Mouse (Mus musculus) liver, adult (tissue): Measurements from ENCODE around the gene Nav2.

Experiments used
- GATA4 ChIP-seq: IDR thresholded peaks from 2 replicates; pipeline ENCODE4 v1.6.1; 2014; ENCODE audit warnings: mild to moderate bottlenecking, low read length; ENCODE audit not compliant: insufficient replicate concordance

Nav2 gene

DNA sequence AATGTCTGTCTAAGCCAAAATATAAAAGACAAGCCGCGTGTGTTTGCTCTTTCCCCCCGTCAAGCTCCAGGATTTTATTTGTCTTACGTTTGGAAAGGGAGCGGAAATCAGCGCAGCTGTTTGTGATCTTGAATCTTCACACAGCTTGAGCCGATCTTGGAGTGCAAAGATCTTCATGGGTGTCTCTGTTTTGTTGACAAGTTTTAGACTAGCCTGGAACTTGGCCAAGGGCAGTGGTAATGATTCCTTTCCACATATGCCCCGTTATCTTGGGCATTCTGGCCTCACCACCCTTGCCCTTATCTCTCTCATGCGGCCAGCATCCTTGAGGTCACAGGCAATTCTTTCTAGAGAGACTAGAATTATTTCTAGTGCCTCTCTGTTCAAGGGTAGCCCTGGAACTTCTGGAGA, 326.8 kb downstream of the Nav2 start:
- TF ChIP-seq GATA4, result no peak

DNA sequence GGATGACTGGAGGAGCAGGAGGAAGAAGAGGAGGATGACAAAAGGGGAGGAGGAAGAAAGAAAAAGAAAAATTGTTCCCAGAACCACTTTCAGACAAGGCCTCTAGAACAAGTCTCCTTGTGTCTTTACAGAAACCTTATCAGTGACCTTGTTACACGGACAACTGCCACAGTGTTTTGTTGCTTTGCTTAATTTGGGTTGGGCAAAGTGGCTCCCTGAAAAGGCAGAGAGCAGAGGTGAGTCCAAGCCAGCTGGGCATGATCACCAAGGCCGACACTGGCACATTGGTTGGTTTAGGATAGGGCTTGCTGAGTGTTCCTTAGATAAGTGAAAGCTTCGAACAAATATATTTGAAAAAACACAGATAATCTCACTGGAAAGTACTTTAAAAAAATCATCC, 327.3 kb downstream of the Nav2 start:
- no peak for TF ChIP-seq GATA4

DNA sequence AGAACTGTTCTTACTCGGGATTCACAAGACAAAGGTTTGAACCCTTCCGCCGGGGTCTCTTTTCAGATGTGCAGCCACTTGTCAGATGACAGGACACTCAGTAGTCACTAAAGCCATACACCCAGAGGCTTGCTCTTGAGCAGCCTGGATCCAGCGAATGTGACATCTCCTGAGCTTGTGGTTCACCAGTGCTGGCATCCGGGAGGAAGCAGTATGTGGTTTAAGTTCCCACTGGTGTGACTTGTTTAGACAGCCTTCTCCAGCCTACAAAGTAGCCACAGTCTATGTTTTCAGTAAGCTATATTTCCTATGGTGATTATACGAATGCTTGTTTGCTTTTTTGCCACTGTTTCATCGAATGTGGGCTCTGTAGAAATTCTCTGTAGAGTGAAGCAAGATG, 331.9 kb downstream of the Nav2 start:
- no peak for TF ChIP-seq GATA4

DNA sequence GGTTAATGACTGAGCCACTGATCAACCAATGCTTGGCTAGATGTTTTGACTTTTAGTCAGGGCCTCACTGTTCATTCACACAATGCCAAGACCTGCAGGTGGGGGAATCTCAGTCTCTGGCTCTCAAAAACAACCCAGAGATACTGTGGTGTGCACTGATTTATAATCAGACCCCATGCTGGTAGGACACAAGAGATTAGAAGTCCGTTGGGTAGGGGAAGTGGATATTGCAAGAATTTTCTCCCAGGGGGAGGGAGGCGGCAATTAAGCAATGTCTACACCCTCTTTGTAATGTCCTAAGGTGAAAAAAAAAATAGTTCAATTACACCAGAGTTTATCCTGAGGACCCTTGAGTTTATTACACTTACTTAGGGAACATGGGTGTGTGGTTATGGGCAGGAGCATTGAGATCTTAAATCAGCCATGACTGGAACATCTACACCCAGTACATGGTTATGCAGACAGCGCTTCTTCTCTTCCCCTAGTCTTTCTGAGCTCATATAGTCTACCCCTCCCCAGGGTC, 332.8 kb downstream of the Nav2 start:
- TF ChIP-seq GATA4, result no peak

DNA sequence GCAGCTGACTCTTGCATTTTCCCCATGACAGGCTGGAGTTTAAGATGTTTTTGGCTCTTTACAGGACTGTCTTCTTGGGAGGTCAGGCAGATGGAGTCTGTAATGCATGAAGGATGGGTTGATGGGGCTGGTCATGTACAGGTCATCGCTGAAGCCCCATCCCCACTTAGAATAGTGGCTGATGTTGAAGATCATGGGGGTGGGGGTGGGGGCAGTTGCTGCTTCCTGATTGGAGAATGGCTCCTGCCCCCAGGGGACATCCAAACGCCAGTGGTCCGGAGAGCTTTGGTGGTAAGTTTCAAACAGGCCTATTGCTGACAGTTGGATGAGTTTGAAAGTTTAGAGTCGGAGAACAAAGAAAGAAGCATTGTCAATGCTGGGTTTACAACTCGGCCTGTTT, 333.7 kb downstream of the Nav2 start:
- no peak for TF ChIP-seq GATA4

DNA sequence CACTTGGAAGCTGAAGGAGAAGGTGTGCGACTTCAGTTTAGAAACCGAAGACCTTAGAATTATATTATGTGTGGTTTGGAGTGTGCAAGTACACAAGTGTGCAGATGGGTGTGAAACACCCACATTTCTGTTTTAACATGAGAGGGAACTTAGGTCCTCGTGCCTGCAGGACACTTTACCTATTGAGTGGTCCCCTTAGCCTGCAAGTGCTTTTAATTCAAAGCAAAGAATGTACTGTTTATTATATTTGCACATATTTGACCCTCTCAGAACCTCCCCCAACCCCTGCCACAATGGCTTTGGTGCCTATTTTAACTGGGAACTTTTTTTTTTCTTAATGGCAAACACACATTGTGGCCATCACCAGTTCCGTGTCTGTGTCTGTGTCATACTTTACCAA, 334.6 kb downstream of the Nav2 start:
- TF ChIP-seq GATA4, result no peak

DNA sequence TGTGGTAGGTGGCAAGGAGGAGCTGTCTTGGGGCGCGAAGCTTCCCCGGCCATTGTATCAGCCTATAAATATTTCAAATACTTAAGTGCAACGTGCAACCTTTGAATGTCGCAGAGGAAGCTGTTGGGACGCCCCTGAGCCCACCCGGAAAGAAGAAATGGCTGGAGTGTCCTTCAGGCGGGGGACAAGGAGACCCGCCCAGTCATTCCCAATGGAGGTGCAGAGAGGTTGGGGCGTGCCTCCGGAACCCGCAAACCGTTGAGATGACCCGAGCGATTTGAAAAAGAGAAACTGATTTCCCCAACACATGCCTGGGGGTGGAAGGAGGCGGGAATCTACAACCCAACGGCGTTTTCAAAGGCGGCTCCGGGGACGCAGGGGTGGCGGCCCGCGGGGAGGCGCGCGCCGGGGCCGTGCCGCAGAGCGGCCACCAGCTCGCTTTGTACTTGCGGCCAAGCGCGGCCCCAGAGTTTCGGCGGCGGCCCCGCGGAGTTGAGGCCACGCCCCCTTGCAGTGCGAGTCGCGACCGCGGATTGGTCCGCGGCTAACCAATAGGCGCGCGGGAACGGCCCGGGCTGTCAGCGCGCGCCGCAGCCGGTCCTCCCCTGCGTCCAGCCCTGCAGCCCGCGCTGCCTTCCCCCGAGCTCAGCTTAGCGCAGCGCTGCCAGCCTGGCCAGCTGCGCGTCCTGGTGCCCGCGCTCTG, 337.2 kb downstream of the Nav2 start:
- TF ChIP-seq GATA4, result no peak

DNA sequence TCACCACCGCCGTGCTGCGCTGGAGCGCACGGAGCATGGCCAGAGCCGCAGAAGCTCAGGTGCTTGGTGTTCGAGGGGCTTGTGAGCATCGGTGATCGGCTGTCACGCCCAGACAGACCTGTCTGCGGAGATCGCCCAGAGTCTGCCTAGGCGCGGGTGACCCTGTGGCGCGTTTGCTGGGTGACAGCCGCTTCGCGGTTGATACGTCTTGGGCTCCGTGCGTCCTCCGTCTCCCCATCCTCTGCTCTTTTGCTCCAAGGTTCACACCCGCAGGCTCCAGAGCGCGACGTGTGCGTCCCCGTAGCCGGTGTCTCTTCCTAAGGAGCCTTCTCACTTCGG, 337.7 kb downstream of the Nav2 start:
- no peak for TF ChIP-seq GATA4

DNA sequence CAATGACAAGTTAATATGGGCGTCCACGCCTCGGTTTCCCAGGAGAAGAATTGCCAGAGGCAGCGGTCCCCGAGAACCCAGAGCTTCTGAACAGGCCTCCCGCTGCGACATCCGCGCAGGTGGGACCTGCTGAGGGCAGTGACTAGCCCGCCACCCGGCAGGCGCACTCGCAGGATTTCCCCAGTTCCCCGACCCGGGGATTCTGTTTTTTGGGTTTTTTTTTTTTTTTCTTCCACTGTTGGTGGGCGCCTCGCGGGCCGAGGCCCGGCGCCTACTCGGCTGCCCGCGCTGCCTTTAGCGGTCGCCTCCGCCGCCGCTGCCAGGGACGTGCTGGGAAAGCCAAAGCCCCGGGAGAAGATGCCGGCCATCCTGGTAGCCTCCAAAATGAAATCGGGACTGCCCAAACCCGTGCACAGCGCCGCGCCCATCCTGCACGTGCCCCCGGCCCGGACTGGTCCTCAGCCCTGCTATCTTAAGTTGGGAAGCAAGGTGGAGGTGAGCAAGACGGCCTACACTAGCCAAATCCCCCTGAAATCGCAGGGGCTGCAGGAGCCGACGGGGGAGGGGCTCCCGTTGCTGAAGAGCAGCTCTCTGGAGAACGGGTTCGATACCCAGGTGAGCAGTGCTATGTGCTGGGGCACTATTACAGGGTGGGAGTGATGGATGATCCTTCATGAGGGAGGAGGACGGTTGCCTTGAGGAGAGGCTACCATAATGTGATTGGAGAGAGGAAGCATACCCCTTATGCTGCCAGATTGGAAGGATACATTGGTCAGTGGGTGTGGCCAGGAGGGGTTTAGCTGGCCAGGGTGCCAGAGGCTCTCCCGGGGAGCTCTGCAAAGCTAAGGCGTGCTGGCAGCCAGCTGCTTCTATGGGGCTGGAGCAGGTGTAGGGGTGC, 338.3 kb downstream of the Nav2 start:
- TF ChIP-seq GATA4, result no peak

DNA sequence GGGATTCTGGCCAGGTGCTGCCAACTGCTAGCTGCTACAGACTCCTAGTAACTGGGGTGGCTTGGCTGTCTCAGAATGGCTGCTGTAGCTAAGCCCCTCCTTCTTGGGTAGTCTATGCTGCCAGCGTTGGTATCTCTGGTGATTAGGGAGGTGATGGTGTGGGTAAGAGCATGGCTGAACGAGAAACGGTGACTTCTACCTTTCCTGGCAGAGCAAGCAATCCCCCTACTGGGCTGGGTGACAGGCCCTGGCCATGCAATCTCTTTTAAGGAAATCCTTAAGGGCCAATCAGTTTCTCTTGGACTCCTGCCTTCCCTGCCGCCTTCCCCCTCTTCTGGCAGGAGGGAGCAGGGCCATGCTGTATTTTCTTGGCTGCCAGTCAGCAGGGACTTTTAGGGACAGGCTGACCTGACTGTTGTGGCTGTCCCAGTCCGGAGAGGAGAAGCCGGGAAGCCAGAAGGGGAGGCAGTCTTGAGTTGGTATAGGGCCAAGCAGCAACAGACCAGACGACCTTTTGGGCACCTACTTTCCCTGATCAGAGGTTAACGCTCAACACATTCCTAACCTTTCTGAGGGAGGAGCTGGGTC, 339.3 kb downstream of the Nav2 start:
- no peak for TF ChIP-seq GATA4

DNA sequence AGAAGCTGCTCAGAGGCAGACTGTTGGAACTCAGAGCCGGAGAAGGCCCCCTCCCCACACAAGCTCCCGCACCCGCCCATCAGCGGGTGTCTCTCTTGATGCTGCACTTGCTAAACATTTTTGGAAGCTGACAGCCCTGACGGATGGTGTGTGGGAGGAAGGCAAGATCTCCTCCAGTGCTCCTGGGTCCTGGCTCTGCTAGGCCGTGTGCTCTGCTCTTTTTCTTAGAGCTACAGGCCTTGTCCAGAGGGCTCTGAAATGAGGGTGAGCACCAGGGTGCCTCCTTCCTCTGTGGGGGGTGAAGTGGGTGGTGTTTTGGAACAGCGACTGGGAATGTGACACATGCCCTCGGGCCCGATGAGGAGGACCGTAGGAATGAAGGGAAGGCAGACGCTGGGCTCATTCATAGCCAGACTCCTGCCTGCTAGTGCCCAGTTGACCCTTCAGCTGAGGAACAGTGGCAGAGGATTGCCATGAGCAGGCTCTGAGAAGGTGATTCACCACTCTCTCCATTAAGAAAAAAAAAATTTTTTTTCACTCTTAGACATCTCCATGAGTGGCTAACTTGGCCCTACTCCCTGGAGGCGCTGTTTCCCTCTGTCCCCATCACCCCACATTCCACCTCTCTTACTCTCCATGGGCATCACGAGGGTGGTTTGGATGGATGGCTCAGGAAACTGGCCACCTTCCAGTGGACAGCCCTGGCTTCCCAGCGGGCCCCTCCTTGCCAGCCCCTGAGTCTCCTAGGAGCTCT, 340.0 kb downstream of the Nav2 start:
- TF ChIP-seq GATA4, result no peak

DNA sequence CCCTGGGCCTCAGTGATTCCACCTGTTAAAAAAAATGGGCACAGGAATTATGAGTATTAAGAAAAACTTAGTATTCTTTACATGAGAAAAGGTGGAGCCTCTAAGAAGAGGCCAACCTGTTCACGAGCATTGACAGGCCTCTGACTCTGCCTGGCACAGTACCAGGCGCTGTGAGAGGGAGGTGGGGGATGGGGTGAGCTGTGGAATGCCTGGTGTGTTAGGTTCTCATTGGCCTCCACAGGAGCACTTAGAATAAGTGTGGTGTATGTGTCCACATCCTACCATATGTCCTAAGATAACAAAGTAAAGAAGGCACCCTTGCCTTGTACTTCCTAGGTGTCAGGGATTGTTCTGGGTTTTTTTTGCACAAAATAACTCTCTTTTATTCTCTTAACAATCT, 340.9 kb downstream of the Nav2 start:
- TF ChIP-seq GATA4, result no peak

DNA sequence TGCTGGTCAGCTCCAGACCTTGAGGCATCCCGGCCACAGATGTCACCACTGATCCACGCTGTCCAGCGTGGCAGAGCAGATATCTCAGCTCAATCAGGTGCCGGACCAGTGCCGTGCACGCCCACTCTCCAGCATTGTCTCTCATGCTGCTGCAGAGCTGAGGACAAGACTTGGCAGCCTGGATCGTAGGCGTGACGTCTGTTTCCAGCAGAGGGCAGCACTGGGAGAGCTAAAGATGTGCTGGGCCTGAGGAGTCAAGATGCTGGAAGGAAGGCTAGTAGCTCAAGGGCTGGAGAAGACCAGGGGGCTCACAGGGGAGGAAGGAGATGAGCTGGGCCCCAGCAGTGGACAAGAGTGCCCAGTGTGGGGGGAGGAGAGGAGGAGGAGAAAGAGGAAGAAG, 341.5 kb downstream of the Nav2 start:
- no peak for TF ChIP-seq GATA4

DNA sequence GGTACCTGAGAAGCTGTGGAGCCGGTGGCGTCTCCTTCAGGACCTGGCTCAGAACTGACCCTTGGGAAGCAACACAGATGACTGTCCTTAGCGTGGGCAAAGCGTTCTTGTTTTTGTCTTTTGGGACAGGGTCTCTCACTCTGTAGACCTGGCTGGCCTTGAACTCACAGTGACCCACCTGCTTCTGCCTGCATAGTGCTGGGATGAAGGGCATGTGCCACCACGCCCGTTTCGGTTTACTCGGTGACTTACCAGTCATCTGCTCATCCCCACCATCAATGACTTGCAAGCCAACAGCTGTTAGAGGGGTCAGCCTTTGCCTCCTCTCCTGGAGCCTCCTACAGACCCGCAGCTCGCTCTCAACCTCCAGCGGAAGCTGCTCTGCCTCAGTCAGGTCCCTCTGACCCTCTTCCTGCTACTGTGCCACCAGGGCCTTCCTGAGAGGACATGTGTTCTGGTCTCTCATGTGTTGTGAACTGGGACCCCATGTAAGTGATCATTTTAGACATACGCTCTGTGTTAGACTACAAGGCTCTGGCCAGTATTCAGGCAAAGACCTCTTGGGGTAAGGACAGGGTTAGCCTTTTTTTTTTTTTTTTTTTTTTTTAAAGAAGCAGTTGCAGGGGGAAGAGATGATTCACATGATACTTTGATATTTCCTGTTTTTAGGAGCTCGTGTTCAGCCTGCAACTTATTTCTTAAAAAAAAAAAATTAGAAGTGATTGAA, 342.2 kb downstream of the Nav2 start:
- TF ChIP-seq GATA4, result no peak

DNA sequence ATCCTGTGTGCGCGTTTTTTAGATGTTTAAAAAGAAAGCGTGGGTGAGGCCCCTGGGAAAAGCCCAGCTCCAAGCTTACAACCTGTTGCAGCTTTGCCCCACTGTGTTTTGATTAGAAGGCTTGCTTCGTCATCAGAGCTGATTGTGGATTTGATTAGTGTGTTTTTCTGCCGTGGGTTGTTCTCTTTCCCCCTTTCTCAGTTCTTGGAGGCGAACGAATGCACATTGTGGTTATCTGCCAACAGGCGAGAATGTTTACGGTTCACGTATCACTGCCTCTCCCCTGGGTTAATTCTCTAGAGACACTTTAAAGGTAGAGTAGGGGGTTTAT, 342.8 kb downstream of the Nav2 start:
- no peak for TF ChIP-seq GATA4
